Mouse (Mus musculus) forebrain, embryonic 16.5 days (tissue): ENCODE measurements around the gene Tmbim1. TPM values are rescaled to one million over a fixed set of nuclear protein-coding genes. Genes with fewer than 3 reads are reported as not detected.

Experiments
- ATAC-seq: fragments of 200-750 bp; cut with Nextera tagmentation; 2 replicates; pipeline ENCODE4 v1.8.0; 2017; ENCODE audit warnings: mild to moderate bottlenecking, moderate library complexity
- H3K27ac ChIP-seq: fragments of 300-500 bp; sonication (generic); 2 replicates; pipeline ENCODE4 v1.5.1; 2014; ENCODE audit warnings: low read length, control low read depth
- H3K27me3 ChIP-seq: fragments of 300-500 bp; sonication (generic); replicated peaks from 2 replicates; pipeline ENCODE4 v1.6.1; 2014; ENCODE audit warnings: low read length; ENCODE audit not compliant: control insufficient read depth, insufficient read depth
- H3K36me3 ChIP-seq: fragments of 300-500 bp; sonication (generic); 2 replicates; pipeline ENCODE4 v1.6.1; 2014; ENCODE audit not compliant: control insufficient read depth, insufficient read depth
- H3K4me1 ChIP-seq: fragments of 300-500 bp; sonication (generic); replicated peaks from 2 replicates; pipeline ENCODE4 v1.6.1; 2014; ENCODE audit warnings: low read length; ENCODE audit not compliant: control insufficient read depth, insufficient read depth
- H3K4me2 ChIP-seq: fragments of 300-500 bp; sonication (generic); 2 replicates; pipeline ENCODE4 v1.6.1; 2014; ENCODE audit warnings: mild to moderate bottlenecking, low read length, control low read depth
- H3K4me3 ChIP-seq: fragments of 300-500 bp; sonication (generic); replicated peaks from 2 replicates; pipeline ENCODE4 v1.5.1; 2014; ENCODE audit warnings: mild to moderate bottlenecking, low read length, control low read depth
- H3K9ac ChIP-seq: fragments of 300-500 bp; sonication (generic); replicated peaks from 2 replicates; pipeline ENCODE4 v1.6.1; 2014; ENCODE audit warnings: low read depth, low read length, control low read depth
- H3K9me3 ChIP-seq: fragments of 300-500 bp; sonication (generic); 2 replicates; pipeline ENCODE4 v1.6.1; 2016; ENCODE audit warnings: low read length; ENCODE audit not compliant: control insufficient read depth
- WGBS: fragments of 180-500 bp; shearing (Covaris S2); extraction: QIAGEN DNeasy Blood & Tissue Kit; methylation state at CpG from one replicate; pipeline ENCODE4 v1.1.7; 2014; 5-methylcytosine and 5-hydroxymethylcytosine counted together
- polyA plus RNA-seq: library from polyadenylated mRNA; unstranded; fragments of >200 nt; fragmentation: Nextera tagmentation; extraction: Ambion mirVana; gene quantifications from 2 replicates; pipeline ENCODE4 v1.2.1, GENCODE M21; 2015

The Tmbim1 gene
- polyA plus RNA-seq, 1 experiment from 2014 or later: 6.9 TPM

- no peaks in the 10 kb centered on the region for H3K36me3 ChIP-seq
- no peak overlapping the region for H3K4me3 ChIP-seq
- H3K4me2 ChIP-seq: no peak overlapping the region
- peak; percentile 21; the same call in 1 of the 2 replicates for ATAC-seq
- H3K4me1 ChIP-seq: peaks cover 6% of the 10 kb centered on the region
- H3K9ac ChIP-seq: no peak overlapping the region
- no peaks in the 10 kb centered on the region for H3K9me3 ChIP-seq
- H3K27ac ChIP-seq: no peak overlapping the region
- H3K27me3 ChIP-seq: no peaks in the 10 kb centered on the region
- 76% methylated on average over 6 of the region's 6 CpGs for WGBS
Measured at GRCm38 (mm10) chr1:74340361-74340764, 34.9 kb upstream of the Tmbim1 start.

DNA sequence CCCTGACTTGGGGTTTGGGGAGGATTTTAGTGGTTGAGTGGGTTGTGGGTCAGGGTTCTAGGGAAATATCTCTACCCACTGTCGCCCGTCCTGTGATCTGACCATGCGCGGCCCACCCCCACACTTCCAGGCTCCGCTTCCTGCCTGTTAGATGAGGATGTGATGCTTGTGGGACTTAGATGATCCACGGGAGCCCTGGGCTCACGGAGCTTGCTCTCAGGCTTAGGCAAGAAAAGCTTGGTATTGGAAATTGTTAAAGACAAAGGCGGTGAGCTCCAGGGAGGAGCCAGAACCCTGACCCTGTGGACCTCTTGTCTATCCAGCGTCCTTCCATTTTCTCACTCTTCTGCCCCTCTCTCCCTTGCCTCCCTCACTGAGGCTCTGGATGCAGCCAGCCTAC lies 34.5 kb upstream of the Tmbim1 start:
- no peak for ATAC-seq
- Histone ChIP-seq H3K4me2 (no peak overlapping the region), H3K27ac (no peak overlapping the region), H3K4me3 (no peak overlapping the region), H3K9me3 (no peaks in the 10 kb centered on the region), H3K4me1 (peaks cover 6% of the 10 kb centered on the region), H3K27me3 (no peaks in the 10 kb centered on the region), H3K9ac (no peak overlapping the region), H3K36me3 (no peaks in the 10 kb centered on the region)
- 91% methylated on average over 9 of the region's 9 CpGs for WGBS

DNA sequence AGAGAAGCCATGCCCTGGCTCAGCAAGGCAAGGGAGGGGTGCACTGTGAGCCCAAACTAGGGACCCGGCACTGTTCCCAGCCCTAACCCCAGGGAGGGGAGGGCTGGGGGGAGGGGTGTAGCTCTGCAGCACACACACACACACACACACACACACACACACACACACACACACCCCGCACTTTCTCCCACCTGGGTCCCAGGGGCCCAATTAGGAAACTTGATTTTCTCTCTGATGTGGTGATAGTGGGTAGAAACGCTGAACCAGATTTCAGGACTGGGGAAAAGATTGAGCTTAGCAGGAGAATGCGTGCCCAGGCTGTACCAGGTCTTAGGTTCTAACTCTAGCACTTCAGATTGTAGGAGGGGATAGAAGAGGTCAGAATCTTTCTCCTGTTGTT lies 33.2 kb upstream of the Tmbim1 start:
- Histone ChIP-seq H3K4me1 (peaks cover 8% of the 10 kb centered on the region), H3K27ac (no peak overlapping the region), H3K36me3 (no peaks in the 10 kb centered on the region), H3K4me3 (no peak overlapping the region), H3K9ac (no peak overlapping the region), H3K27me3 (no peaks in the 10 kb centered on the region), H3K9me3 (no peaks in the 10 kb centered on the region), H3K4me2 (no peak overlapping the region)
- 85% methylated on average over 4 of the region's 4 CpGs for WGBS
- no peak for ATAC-seq

DNA sequence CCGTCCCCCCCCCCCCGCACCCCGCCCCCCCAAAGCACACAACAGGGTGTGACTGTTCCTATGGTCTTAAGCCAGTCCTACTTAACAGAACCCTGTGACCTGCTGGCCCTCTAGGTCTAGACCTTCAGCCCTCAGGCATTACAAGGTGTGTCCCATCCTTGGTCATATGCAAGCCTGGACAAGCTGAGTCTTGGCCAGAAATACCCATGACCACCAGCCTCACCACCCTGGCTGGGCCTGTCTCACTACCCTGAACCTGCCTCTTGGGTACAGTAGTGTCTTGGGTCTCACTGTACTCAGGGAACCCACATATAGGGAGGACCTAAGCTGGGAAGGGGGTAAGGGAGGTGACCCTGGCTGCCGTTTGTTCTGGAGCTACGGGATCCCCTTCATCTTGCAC lies 32.6 kb upstream of the Tmbim1 start:
- no peaks in the 10 kb centered on the region for H3K36me3 ChIP-seq
- no peak overlapping the region for H3K4me2 ChIP-seq
- no peaks in the 10 kb centered on the region for H3K27me3 ChIP-seq
- peaks cover 14% of the 10 kb centered on the region for H3K4me1 ChIP-seq
- H3K4me3 ChIP-seq: no peak overlapping the region
- no peak for ATAC-seq
- no peak overlapping the region for H3K27ac ChIP-seq
- no peak overlapping the region for H3K9ac ChIP-seq
- H3K9me3 ChIP-seq: no peaks in the 10 kb centered on the region
- WGBS: 80% methylated on average over 3 of the region's 5 CpGs

- H3K9me3 ChIP-seq: no peaks in the 10 kb centered on the region
- H3K4me2 ChIP-seq: no peak overlapping the region
- 67% methylated on average over 3 of the region's 3 CpGs for WGBS
- H3K4me1 ChIP-seq: peaks cover 16% of the 10 kb centered on the region
- no peak for ATAC-seq
- no peak overlapping the region for H3K4me3 ChIP-seq
- H3K27ac ChIP-seq: no peak overlapping the region
- no peaks in the 10 kb centered on the region for H3K27me3 ChIP-seq
- no peak overlapping the region for H3K9ac ChIP-seq
- H3K36me3 ChIP-seq: no peaks in the 10 kb centered on the region
Measured at GRCm38 (mm10) chr1:74337241-74337771, 31.9 kb upstream of the Tmbim1 start.

GRCm38 (mm10) chr1:74335436-74336170 lies 30.2 kb upstream of the Tmbim1 start:
- no peaks in the 10 kb centered on the region for H3K27me3 ChIP-seq
- H3K9me3 ChIP-seq: no peaks in the 10 kb centered on the region
- 72% methylated on average over 6 of the region's 6 CpGs for WGBS
- peaks cover 19% of the 10 kb centered on the region for H3K4me1 ChIP-seq
- H3K36me3 ChIP-seq: no peaks in the 10 kb centered on the region
- no peak overlapping the region for H3K9ac ChIP-seq
- H3K4me3 ChIP-seq: no peak overlapping the region
- H3K27ac ChIP-seq: no peak overlapping the region
- no peak for ATAC-seq
- no peak overlapping the region for H3K4me2 ChIP-seq

DNA sequence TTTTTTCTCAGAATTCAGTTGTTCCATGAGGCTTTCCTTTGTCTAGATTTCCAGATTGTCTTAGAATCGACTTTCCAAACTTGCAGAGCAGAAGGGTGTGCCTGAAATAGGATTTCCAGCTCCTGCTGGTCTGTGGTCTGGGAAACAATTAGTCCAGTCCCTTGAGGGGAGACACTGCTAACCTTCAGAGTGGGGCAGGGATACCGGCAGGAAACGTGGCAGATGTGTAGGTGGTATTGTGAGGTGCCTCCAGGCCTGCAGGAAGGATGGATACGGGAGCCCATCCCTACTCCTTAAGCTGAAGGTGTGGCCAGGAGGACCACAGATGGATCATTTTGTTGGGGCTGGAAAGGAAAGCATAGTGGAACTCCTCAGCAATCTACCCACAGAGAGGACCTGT lies 29.6 kb upstream of the Tmbim1 start:
- Histone ChIP-seq H3K9ac (no peak overlapping the region), H3K27ac (no peak overlapping the region), H3K9me3 (no peaks in the 10 kb centered on the region), H3K4me3 (no peak overlapping the region), H3K27me3 (no peaks in the 10 kb centered on the region), H3K4me1 (peaks cover 22% of the 10 kb centered on the region), H3K4me2 (no peak overlapping the region), H3K36me3 (no peaks in the 10 kb centered on the region)
- no peak for ATAC-seq
- 64% methylated on average over 4 of the region's 4 CpGs for WGBS

GRCm38 (mm10) chr1:74334607-74335006 lies 29.2 kb upstream of the Tmbim1 start:
- no peak overlapping the region for H3K27ac ChIP-seq
- H3K9me3 ChIP-seq: no peaks in the 10 kb centered on the region
- no peak for ATAC-seq
- H3K27me3 ChIP-seq: no peaks in the 10 kb centered on the region
- no peaks in the 10 kb centered on the region for H3K36me3 ChIP-seq
- peaks cover 25% of the 10 kb centered on the region for H3K4me1 ChIP-seq
- 84% methylated on average over 3 of the region's 3 CpGs for WGBS
- H3K9ac ChIP-seq: no peak overlapping the region
- no peak overlapping the region for H3K4me3 ChIP-seq
- H3K4me2 ChIP-seq: no peak overlapping the region; the same call in 1 of the 2 replicates

- Histone ChIP-seq H3K9me3 (no peaks in the 10 kb centered on the region), H3K9ac (peak overlapping the region; percentile 62), H3K36me3 (no peaks in the 10 kb centered on the region), H3K4me3 (peak overlapping the region; percentile 55), H3K27me3 (no peaks in the 10 kb centered on the region), H3K4me2 (peak overlapping the region; percentile 84), H3K27ac (peak overlapping the region; percentile 70), H3K4me1 (peaks cover 25% of the 10 kb centered on the region)
- 2% methylated on average over 9 of the region's 9 CpGs for WGBS
- ATAC-seq: peak; percentile 9; the same call in 1 of the 2 replicates
Measured at GRCm38 (mm10) chr1:74332930-74333329, 27.5 kb upstream of the Tmbim1 start.
